In the genomic region with DNA sequence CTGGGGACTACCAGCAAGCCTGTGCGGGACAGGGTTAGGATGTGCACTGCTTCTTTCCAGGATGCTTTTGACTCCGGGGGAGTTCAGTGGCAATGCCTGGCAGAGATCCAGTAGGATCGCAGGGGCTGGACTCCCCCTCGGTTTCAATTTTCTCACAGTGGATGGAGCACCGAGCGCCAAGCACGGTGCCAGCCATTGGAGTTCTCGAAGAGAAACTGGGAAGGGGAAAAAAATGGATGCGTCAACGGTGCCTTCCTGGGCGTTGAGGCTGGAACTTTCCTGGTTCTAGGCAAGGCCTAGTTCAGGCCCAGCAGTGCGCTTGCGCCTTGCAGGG, we compare ENCODE assay signal across 10 mouse cellular contexts. TPM values are rescaled to one million over a fixed set of nuclear protein-coding genes. Genes with fewer than 3 reads are reported as not detected.
DNase-seq lines count a peak whose midpoint lies in the region; ATAC-seq and TF ChIP-seq lines count a peak whose summit lies in the region.
"Had no signal": no experiment of that assay in that cellular context is flagged by ENCODE, and none has a peak within 500 bp of the region (broad histone marks: within the 10 kb centered on the region; RNA-seq: fewer than 3 reads in every experiment).

No protein-coding gene starts in this region.

- peaks cover 16% of the 10 kb centered on the region for H3K4me1 ChIP-seq in limb, embryonic 13.5 days
- peaks cover 4% of the 10 kb centered on the region for H3K4me1 ChIP-seq in stomach, postnatal 0 days (replicated peaks; ENCODE audit: control insufficient read depth, insufficient read depth)

- 39% methylated on average over 13 of the region's 13 CpGs for WGBS in limb, embryonic 13.5 days
- 57% methylated on average over 13 of the region's 13 CpGs for WGBS in stomach, postnatal 0 days

- H3K4me3 ChIP-seq in limb, embryonic 13.5 days: peak overlapping the region; percentile 48
- H3K4me3 ChIP-seq in stomach, postnatal 0 days (ENCODE audit: low read depth, low read length): no peak overlapping the region

- no peak overlapping the region for H3K27ac ChIP-seq in limb, embryonic 13.5 days
- H3K27ac ChIP-seq in stomach, postnatal 0 days (replicated peaks): no peak overlapping the region

- peaks cover 54% of the 10 kb centered on the region for H3K27me3 ChIP-seq in limb, embryonic 13.5 days
- H3K27me3 ChIP-seq in stomach, postnatal 0 days (ENCODE audit: control insufficient read depth, insufficient read depth, low read length): peaks cover 7% of the 10 kb centered on the region

- peak overlapping the region; percentile 88 for H3K4me2 ChIP-seq in limb, embryonic 13.5 days (replicated peaks)
- H3K4me2 ChIP-seq in stomach, postnatal 0 days (replicated peaks; ENCODE audit: low read depth): peak overlapping the region; percentile 52

- DNase-seq in heart, adult 11 months: peak; percentile 78
- no peak for DNase-seq in heart, postnatal 14 days
- peak; percentile 3 for DNase-seq in ovary, postnatal 14 days (ENCODE audit: low spot score)
- no peak for DNase-seq in ovary, postnatal 10 days (ENCODE audit: low spot score)
- DNase-seq in stomach, postnatal 0 days (ENCODE audit: low spot score): no peak
- no peak for DNase-seq in frontal cortex, postnatal 14 days (ENCODE audit: low spot score in 2 of 2)
- no peak for DNase-seq in right cerebral cortex, adult 18-20 months

- intact Hi-C loops in heart, postnatal 14 days (cut with DNase I): no loop called here

- no peaks in the 10 kb centered on the region for H3K36me3 ChIP-seq in limb, embryonic 13.5 days
- no peaks in the 10 kb centered on the region for H3K36me3 ChIP-seq in stomach, postnatal 0 days (ENCODE audit: control insufficient read depth, insufficient read depth, low read length)

- peak overlapping the region; percentile 60 for H3K9ac ChIP-seq in limb, embryonic 13.5 days
- no peak overlapping the region for H3K9ac ChIP-seq in stomach, postnatal 0 days (ENCODE audit: low read length)

- no peak for TF ChIP-seq CTCF in stomach, postnatal 0 days (IDR thresholded peaks at IDR 0.05; ENCODE audit: low read depth)

- TF ChIP-seq EP300 in stomach, postnatal 0 days (optimal IDR thresholded peaks at IDR 0.05): no peak

- ATAC-seq in limb, embryonic 13.5 days (ENCODE audit: low FRiP score, low read depth): peak; percentile 8; the same call in 1 of the 2 replicates
- no peak for ATAC-seq in stomach, postnatal 0 days (ENCODE audit: low FRiP score, low TSS enrichment)

- H3K9me3 ChIP-seq in limb, embryonic 13.5 days: peaks cover 3% of the 10 kb centered on the region; the same call in 1 of the 2 replicates
- H3K9me3 ChIP-seq in stomach, postnatal 0 days (ENCODE audit: control insufficient read depth, low read length): no peaks in the 10 kb centered on the region

RNA-seq across cellular contexts. Expression of a gene that starts 0.3 kb away (rescaled TPM):
- total RNA-seq in heart, postnatal 14 days (2021): under 1 TPM in 1 of 2 experiments, not detected in 1; 0.05 TPM
- polyA plus RNA-seq in limb, embryonic 13.5 days (2015; fragmentation: Nextera tagmentation; extraction: Ambion mirVana): 0.03 TPM in 1 of 2 replicates, not detected in the other
- 0.08 TPM in 1 of 2 replicates, not detected in the other for polyA plus RNA-seq in stomach, postnatal 0 days (2015; fragmentation: Nextera tagmentation; extraction: Ambion mirVana)
- total RNA-seq: common myeloid progenitor, adult 5-6 weeks; megakaryocyte, adult 5-6 weeks had no signal

RNA-seq across cellular contexts. Expression of a gene that starts 36.6 kb away (rescaled TPM):
- total RNA-seq in heart, postnatal 14 days (2021): 1 to 10 TPM; 3.6 to 4.8 TPM
- 48.7 and 50.3 TPM in 2 replicates for polyA plus RNA-seq in limb, embryonic 13.5 days (2015; fragmentation: Nextera tagmentation; extraction: Ambion mirVana)
- polyA plus RNA-seq in stomach, postnatal 0 days (2015; fragmentation: Nextera tagmentation; extraction: Ambion mirVana): 5.9 and 7.5 TPM in 2 replicates

RNA-seq across cellular contexts. Expression of a gene that starts 36.8 kb away (rescaled TPM):
- total RNA-seq in heart, postnatal 14 days (2021): 1 to 10 TPM; 6.2 to 6.5 TPM
- polyA plus RNA-seq in limb, embryonic 13.5 days (2015; fragmentation: Nextera tagmentation; extraction: Ambion mirVana): 29.0 and 32.0 TPM in 2 replicates
- 14.0 and 14.4 TPM in 2 replicates for polyA plus RNA-seq in stomach, postnatal 0 days (2015; fragmentation: Nextera tagmentation; extraction: Ambion mirVana)

Comparison
In these comparisons a context has a peak if more than half of its experiments do, and no peak if none do; other contexts are left out.
1. DNase-seq: peak in heart, adult 11 months (single experiment) and ovary, postnatal 14 days (single experiment); none in heart, postnatal 14 days (0 of 2), ovary, postnatal 10 days (single experiment), stomach, postnatal 0 days (single experiment), frontal cortex, postnatal 14 days (0 of 2) and right cerebral cortex, adult 18-20 months (single experiment).